Mouse (Mus musculus) bone marrow macrophage, adult 2 months (primary cell): Measurements from ENCODE around the gene Gm45753. TPM values are rescaled to one million over a fixed set of nuclear protein-coding genes. Genes with fewer than 3 reads are reported as not detected.

Experiments
- H3K27ac ChIP-seq: 2 replicates; pipeline ENCODE4 v1.5.1; 2012; ENCODE audit warnings: low read depth, low read length; ENCODE audit not compliant: insufficient read depth
- H3K4me1 ChIP-seq: 2 replicates; pipeline ENCODE4 v1.6.1; 2012; ENCODE audit warnings: low read length; ENCODE audit not compliant: control insufficient read depth, insufficient read depth
- H3K4me3 ChIP-seq: 2 replicates; pipeline ENCODE4 v1.5.1; 2012; ENCODE audit warnings: mild to moderate bottlenecking, low read length, moderate library complexity; ENCODE audit not compliant: insufficient read depth
- CTCF ChIP-seq: IDR thresholded peaks from 2 replicates; pipeline ENCODE4 v1.5.1; 2012; ENCODE audit warnings: low read depth, mild to moderate bottlenecking, low read length, moderate library complexity
- POLR2A ChIP-seq: IDR thresholded peaks from 2 replicates; pipeline ENCODE4 v1.6.1; 2012; ENCODE audit warnings: mild to moderate bottlenecking, low read depth, low read length, borderline replicate concordance
- polyA plus RNA-seq: library from polyadenylated mRNA; stranded (reverse); fragments of >200 nt; gene quantifications from 2 replicates; pipeline ENCODE4 v1.2.4, GENCODE M21; 2012; ENCODE audit not compliant: missing spikeins, insufficient read depth, insufficient read length

Gm45753 gene
- polyA plus RNA-seq, 1 experiment: not detected

- Histone ChIP-seq H3K27ac (no peak overlapping the region), H3K4me3 (no peak overlapping the region), H3K4me1 (no peaks in the 10 kb centered on the region)
- TF ChIP-seq CTCF: no peak
- TF ChIP-seq POLR2A: no peak
Measured at GRCm38 (mm10) chr8:45281630-45282029, 26.6 kb downstream of the Gm45753 start.

DNA sequence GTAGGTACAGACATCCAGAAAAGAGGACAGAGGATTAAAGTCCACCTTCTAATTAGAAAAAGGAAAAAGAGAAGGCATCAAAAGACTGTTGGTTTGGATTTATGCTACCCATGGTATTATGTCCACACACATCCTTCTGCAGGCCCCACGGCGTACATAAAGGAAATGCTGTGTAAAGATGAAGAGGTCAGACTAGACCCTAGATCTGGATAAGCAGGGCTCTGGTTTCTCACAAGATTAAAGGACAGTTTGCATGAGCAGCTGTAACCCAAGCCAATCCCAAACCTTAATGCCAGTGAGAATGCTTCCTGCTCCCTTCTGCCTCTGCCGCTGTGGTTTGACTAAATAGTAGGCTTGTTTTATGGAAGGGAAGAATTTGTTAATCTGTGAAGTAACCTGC, 30.8 kb downstream of the Gm45753 start:
- Histone ChIP-seq H3K4me1 (no peaks in the 10 kb centered on the region), H3K27ac (no peak overlapping the region), H3K4me3 (no peak overlapping the region)
- TF ChIP-seq CTCF (no peak), POLR2A (no peak)

DNA sequence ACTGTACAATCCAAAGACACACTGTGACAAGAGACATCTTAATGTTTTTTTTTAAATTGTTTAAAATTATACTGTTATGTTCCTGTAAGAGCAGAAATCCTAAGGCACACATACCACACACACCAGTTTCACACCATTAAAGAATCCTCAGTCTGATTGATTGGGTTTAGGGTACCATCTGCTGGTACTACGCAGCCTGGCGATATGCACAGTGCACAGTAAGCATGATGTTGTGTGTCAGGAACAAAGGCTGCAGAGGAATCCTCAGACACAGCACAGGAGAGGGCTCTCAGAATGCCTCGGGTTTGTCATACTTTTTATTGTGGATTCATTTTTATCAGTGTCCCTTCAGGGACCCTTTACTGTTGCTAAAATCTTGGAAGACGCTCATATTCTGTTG, 33.9 kb downstream of the Gm45753 start:
- TF ChIP-seq CTCF (no peak), POLR2A (no peak)
- no peaks in the 10 kb centered on the region for H3K4me1 ChIP-seq
- no peak overlapping the region for H3K4me3 ChIP-seq
- H3K27ac ChIP-seq: no peak overlapping the region

GRCm38 (mm10) chr8:45269056-45269455, 39.2 kb downstream of the Gm45753 start:
- TF ChIP-seq POLR2A (no peak), CTCF (no peak)
- Histone ChIP-seq H3K27ac (no peak overlapping the region), H3K4me3 (no peak overlapping the region), H3K4me1 (no peaks in the 10 kb centered on the region)

GRCm38 (mm10) chr8:45268485-45268884, 39.8 kb downstream of the Gm45753 start:
- TF ChIP-seq CTCF (no peak), POLR2A (no peak)
- H3K27ac ChIP-seq: no peak overlapping the region
- H3K4me1 ChIP-seq: no peaks in the 10 kb centered on the region
- no peak overlapping the region for H3K4me3 ChIP-seq

GRCm38 (mm10) chr8:45267611-45268391, 40.5 kb downstream of the Gm45753 start:
- Histone ChIP-seq H3K4me1 (no peaks in the 10 kb centered on the region), H3K4me3 (no peak overlapping the region), H3K27ac (no peak overlapping the region)
- TF ChIP-seq POLR2A: no peak
- no peak for TF ChIP-seq CTCF

DNA sequence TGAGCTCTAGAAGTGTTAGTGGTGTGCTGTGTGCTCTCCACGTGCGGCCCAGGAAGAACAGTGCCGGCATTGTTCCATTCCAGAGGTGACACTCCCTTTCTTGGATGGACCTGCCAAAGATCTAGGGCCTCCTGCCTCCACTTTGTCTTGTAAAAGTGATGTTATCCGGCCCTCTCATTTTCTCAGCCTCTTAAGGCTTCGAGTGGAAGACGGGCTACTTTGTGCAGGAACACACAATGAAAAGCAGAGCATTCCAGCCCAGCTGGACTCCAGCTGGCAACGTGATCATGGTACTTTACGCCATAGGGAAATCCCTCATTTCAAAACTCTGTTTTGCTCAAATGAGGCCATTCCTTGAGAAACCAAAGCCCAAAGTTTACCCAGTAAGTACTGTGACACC, 41.3 kb downstream of the Gm45753 start:
- Histone ChIP-seq H3K27ac (no peak overlapping the region), H3K4me3 (no peak overlapping the region), H3K4me1 (no peaks in the 10 kb centered on the region)
- TF ChIP-seq POLR2A (no peak), CTCF (no peak)

GRCm38 (mm10) chr8:45264918-45265317, 43.3 kb downstream of the Gm45753 start:
- Histone ChIP-seq H3K27ac (no peak overlapping the region), H3K4me3 (no peak overlapping the region), H3K4me1 (no peaks in the 10 kb centered on the region)
- no peak for TF ChIP-seq CTCF
- TF ChIP-seq POLR2A: no peak

DNA sequence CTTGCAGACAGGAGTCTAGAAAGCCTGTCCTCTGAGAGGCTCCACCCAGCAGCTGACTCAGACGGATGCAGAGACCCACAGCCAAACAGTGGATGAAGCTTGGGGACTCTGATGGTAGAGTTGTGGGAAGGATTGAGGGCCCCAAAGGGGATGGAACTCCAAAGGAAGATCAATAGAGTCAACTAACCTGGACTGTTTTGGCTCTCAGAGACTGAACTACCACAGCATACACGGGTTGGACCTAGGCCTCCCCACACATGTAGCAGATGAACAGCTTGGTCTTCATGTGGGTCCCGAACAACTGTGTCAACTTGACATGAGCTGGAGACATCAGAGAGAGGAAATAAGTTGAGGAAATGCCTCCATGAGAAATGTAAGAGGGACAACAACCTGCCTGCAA, 45.4 kb downstream of the Gm45753 start:
- H3K4me3 ChIP-seq: no peak overlapping the region
- H3K4me1 ChIP-seq: no peaks in the 10 kb centered on the region; the same call in 1 of the 2 replicates
- TF ChIP-seq CTCF (no peak), POLR2A (no peak)
- H3K27ac ChIP-seq: no peak overlapping the region

DNA sequence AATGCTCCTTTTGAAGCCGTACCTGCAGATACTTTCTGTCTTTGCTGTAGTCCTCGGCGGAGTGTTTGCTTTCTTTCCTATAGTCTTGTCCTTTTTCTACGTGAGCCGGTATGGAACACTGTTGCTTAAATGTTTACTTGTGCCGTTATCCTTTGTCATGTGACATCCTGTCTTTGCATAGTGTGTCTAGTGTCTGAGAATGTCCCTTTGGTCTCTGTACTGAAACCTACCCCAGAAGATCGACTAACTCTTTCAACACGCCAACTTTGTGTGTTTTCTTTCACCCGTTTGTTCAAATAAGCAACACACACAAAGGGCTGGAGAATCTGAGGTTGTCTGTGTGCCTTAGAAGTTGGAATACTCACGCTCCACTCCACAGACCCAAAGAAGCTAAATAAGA, 46.3 kb downstream of the Gm45753 start, which contains the start of gene F11:
Gene F11, minus strand, starts transcription at position 112 of the 400 bp plus-strand sequence.
- TF ChIP-seq POLR2A: no peak
- TF ChIP-seq CTCF: no peak
- Histone ChIP-seq H3K4me3 (no peak within 1 kb of the TSS), H3K4me1 (no peaks in the 10 kb centered on the region; the same call in 1 of the 2 replicates), H3K27ac (no peak within 1 kb of the TSS)
